ENCODE assay signal across 14 mouse cellular contexts in genomic region chr17:72250482-72251405, GRCm38 (mm10).
DNase-seq lines count a peak whose midpoint lies in the region; ATAC-seq and TF ChIP-seq lines count a peak whose summit lies in the region.
"Had no signal": no experiment of that assay in that cellular context is flagged by ENCODE, and none has a peak within 500 bp of the region (broad histone marks: within the 10 kb centered on the region; RNA-seq: fewer than 3 reads in every experiment).

No protein-coding gene starts in this region.

- DNase-seq in cerebellum, postnatal 10 days, result peak; percentile 77 to 81
- DNase-seq in cerebellum, adult 11 months, result no peak
- no peak for DNase-seq in heart, postnatal 36 days
- DNase-seq in stomach, postnatal 0 days (ENCODE audit: low spot score), result no peak
- DNase-seq in adrenal gland, postnatal 4 days (ENCODE audit: low spot score in 2 of 2), result no peak
- DNase-seq: adrenal gland, postnatal 10 days; cerebellum, adult 11-12 months; kidney, postnatal 36 days; liver, postnatal 0 days had no signal

- no peak for TF ChIP-seq CTCF in stomach, postnatal 0 days (IDR thresholded peaks at IDR 0.05; ENCODE audit: low read depth)

- H3K27me3 ChIP-seq in heart, embryonic 16.5 days (ENCODE audit: control insufficient read depth, insufficient read depth, low read length), result no peaks in the 10 kb centered on the region
- H3K27me3 ChIP-seq in stomach, embryonic 15.5 days (replicated peaks), result no peaks in the 10 kb centered on the region
- no peaks in the 10 kb centered on the region for H3K27me3 ChIP-seq in stomach, postnatal 0 days (ENCODE audit: control insufficient read depth, insufficient read depth, low read length)
- no peaks in the 10 kb centered on the region for H3K27me3 ChIP-seq in kidney, embryonic 16.5 days (ENCODE audit: insufficient read depth, low read length)
- H3K27me3 ChIP-seq: limb, embryonic 12.5 days had no signal

- no peak for TF ChIP-seq EP300 in stomach, postnatal 0 days (optimal IDR thresholded peaks at IDR 0.05)

- ATAC-seq in heart, embryonic 16.5 days (replicated peaks; ENCODE audit: extremely low read depth, insufficient read depth, low FRiP score), result no peak
- ATAC-seq in stomach, embryonic 15.5 days (ENCODE audit: insufficient read depth, low FRiP score, low read depth), result peak; percentile 22
- ATAC-seq in stomach, postnatal 0 days (ENCODE audit: low FRiP score, low TSS enrichment), result no peak
- ATAC-seq in kidney, embryonic 16.5 days (ENCODE audit: low FRiP score, low TSS enrichment), result no peak
- ATAC-seq: intestine, embryonic 16.5 days; liver, postnatal 0 days had no signal

- no peaks in the 10 kb centered on the region for H3K9me3 ChIP-seq in heart, embryonic 16.5 days (replicated peaks; ENCODE audit: control insufficient read depth, low read length)
- H3K9me3 ChIP-seq in stomach, embryonic 15.5 days, result no peaks in the 10 kb centered on the region
- H3K9me3 ChIP-seq in stomach, postnatal 0 days (ENCODE audit: control insufficient read depth, low read length), result no peaks in the 10 kb centered on the region
- no peaks in the 10 kb centered on the region for H3K9me3 ChIP-seq in kidney, embryonic 16.5 days (ENCODE audit: low read length)
- H3K9me3 ChIP-seq: limb, embryonic 12.5 days had no signal

- no peak overlapping the region for H3K4me3 ChIP-seq in heart, embryonic 16.5 days (ENCODE audit: low read length)
- no peak overlapping the region for H3K4me3 ChIP-seq in stomach, embryonic 15.5 days (replicated peaks)
- no peak overlapping the region for H3K4me3 ChIP-seq in stomach, postnatal 0 days (ENCODE audit: low read depth, low read length)
- no peak overlapping the region for H3K4me3 ChIP-seq in kidney, embryonic 16.5 days (ENCODE audit: low read length)
- H3K4me3 ChIP-seq: limb, embryonic 12.5 days had no signal

- peak overlapping the region; percentile 70 for H3K27ac ChIP-seq in heart, embryonic 16.5 days (ENCODE audit: low read length)
- H3K27ac ChIP-seq in stomach, embryonic 15.5 days, result no peak overlapping the region
- no peak overlapping the region for H3K27ac ChIP-seq in stomach, postnatal 0 days (replicated peaks)
- H3K27ac ChIP-seq in kidney, embryonic 16.5 days (ENCODE audit: low read length), result no peak overlapping the region
- H3K27ac ChIP-seq: limb, embryonic 12.5 days had no signal

- H3K4me1 ChIP-seq in heart, embryonic 16.5 days (ENCODE audit: control insufficient read depth, insufficient read depth, low read length), result peaks cover 19% of the 10 kb centered on the region
- H3K4me1 ChIP-seq in stomach, embryonic 15.5 days, result no peaks in the 10 kb centered on the region
- no peaks in the 10 kb centered on the region for H3K4me1 ChIP-seq in stomach, postnatal 0 days (replicated peaks; ENCODE audit: control insufficient read depth, insufficient read depth)
- H3K4me1 ChIP-seq in kidney, embryonic 16.5 days (ENCODE audit: insufficient read depth, low read length), result no peaks in the 10 kb centered on the region

- intact Hi-C loops in heart, postnatal 36 days (cut with DNase I), result no loop called here

- WGBS in heart, embryonic 16.5 days, result 54% methylated on average over 7 of the region's 7 CpGs
- WGBS in stomach, embryonic 15.5 days, result 56% methylated on average over 7 of the region's 7 CpGs
- WGBS in stomach, postnatal 0 days, result 55% methylated on average over 7 of the region's 7 CpGs
- 67% methylated on average over 7 of the region's 7 CpGs for WGBS in kidney, embryonic 16.5 days

- no peak overlapping the region for H3K4me2 ChIP-seq in heart, embryonic 16.5 days (ENCODE audit: low read depth, low read length)
- H3K4me2 ChIP-seq in stomach, embryonic 15.5 days, result no peak overlapping the region
- no peak overlapping the region for H3K4me2 ChIP-seq in stomach, postnatal 0 days (replicated peaks; ENCODE audit: low read depth)
- H3K4me2 ChIP-seq in kidney, embryonic 16.5 days (replicated peaks; ENCODE audit: low read depth, low read length), result no peak overlapping the region
- H3K4me2 ChIP-seq: limb, embryonic 12.5 days had no signal

- H3K9ac ChIP-seq in heart, embryonic 16.5 days (ENCODE audit: low read length), result no peak overlapping the region
- H3K9ac ChIP-seq in stomach, embryonic 15.5 days, result no peak overlapping the region
- H3K9ac ChIP-seq in stomach, postnatal 0 days (ENCODE audit: low read length), result no peak overlapping the region
- H3K9ac ChIP-seq in kidney, embryonic 16.5 days (replicated peaks; ENCODE audit: low read length), result no peak overlapping the region
- H3K9ac ChIP-seq: limb, embryonic 12.5 days; liver, postnatal 0 days had no signal

- H3K36me3 ChIP-seq in heart, embryonic 16.5 days (ENCODE audit: control insufficient read depth, insufficient read depth), result no peaks in the 10 kb centered on the region
- no peaks in the 10 kb centered on the region for H3K36me3 ChIP-seq in stomach, embryonic 15.5 days
- H3K36me3 ChIP-seq in stomach, postnatal 0 days (ENCODE audit: control insufficient read depth, insufficient read depth, low read length), result no peaks in the 10 kb centered on the region
- H3K36me3 ChIP-seq in kidney, embryonic 16.5 days (ENCODE audit: insufficient read depth, low read length), result no peaks in the 10 kb centered on the region
- H3K36me3 ChIP-seq: limb, embryonic 12.5 days had no signal

Comparison
In these comparisons a context has a peak if more than half of its experiments do, and no peak if none do; other contexts are left out.
1. DNase-seq: peak in cerebellum, postnatal 10 days (2 of 2); none in cerebellum, adult 11 months (single experiment), heart, postnatal 36 days (0 of 2), stomach, postnatal 0 days (single experiment) and adrenal gland, postnatal 4 days (0 of 2).